Mouse (Mus musculus): ENCODE measurements at regions not wholly inside any gene's neighbourhood (a gene's known extent, or its start where the extent isn't known, plus 50 kb on each side); places are given as distances from the start of the nearest gene placed in this dataset.

DNA sequence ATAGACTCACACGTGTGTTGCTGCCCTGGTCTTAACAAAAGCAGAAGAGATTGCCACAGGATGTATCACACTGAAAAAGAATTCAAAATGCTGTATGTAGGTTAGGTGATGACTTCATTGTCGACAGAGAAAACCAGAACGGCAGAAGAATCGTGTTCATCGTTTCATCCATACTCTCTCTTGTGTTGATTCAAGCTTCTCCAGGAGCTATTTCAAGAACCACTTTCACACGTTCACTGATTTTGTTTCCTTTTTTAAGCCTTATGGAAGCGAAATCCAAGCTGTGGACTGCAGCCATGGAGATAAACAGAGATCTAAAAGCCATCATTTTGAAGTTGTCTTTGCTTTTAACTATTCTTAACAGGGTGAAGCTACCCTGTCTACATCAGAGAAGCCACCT is 63.2 kb upstream of the Tmc3 start:
- TF ChIP-seq CTCF (IDR thresholded peaks at IDR 0.05; ENCODE audit: control insufficient read depth, insufficient read depth, low read length) (no peak), POLR2A (IDR thresholded peaks at IDR 0.05; ENCODE audit: borderline replicate concordance, control insufficient read depth, low read depth, low read length) (no peak)

Measured in bone marrow, adult 2 months (tissue).